Mouse (Mus musculus): ENCODE data around the gene Sf3b1.

The Sf3b1 gene

GRCm38 (mm10) chr1:54979226-54979984 is 47.9 kb downstream of the Sf3b1 start:
- no peak for TF ChIP-seq GATA4 (IDR thresholded peaks at IDR 0.05; ENCODE audit: insufficient replicate concordance, low read length)

- no peak for TF ChIP-seq GATA4 (IDR thresholded peaks at IDR 0.05; ENCODE audit: insufficient replicate concordance, low read length)
Measured at GRCm38 (mm10) chr1:54971687-54972404, 55.4 kb downstream of the Sf3b1 start.

GRCm38 (mm10) chr1:54966858-54967257 is 60.4 kb downstream of the Sf3b1 start:
- TF ChIP-seq GATA4 (IDR thresholded peaks at IDR 0.05; ENCODE audit: insufficient replicate concordance, low read length), result no peak

DNA sequence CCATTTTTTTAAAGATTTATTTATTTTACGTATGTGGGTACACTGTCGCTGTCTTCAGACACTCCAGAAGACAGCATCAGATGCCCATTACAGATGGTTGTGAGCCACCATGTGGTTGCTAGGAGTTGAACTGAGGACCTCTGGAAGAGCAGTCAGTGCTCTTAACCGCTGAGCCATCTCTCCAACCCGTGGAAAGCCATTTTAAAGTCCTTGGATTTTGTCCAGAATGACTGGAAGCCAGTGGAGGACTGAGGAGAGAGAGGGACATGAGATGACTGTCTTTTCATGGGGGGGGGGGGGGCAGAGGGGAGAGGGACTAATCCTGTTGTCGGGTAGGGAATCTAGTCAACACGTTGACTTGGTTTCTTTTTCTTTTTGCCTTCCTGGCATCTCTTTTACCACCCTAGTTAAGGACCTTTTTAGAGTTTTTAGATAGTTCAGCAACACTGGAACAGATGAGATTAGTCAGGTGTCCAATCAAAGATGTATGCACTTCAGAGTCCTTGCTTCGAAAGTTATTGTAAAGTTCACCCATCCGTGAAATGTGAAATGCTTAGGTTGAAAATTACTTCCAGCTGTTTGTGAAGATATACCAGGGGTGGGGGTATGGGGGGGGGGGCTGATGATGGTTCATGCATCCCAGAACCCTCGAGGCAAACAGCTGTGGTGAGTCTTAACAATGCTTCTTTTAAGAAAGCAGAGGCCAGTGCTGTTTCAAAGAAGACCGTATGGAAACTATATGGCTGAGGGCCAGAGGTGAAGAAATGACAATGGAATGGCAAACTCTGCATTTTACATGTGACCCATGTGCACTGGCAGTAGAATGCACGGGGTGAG is 61.9 kb downstream of the Sf3b1 start:
- TF ChIP-seq GATA4 (IDR thresholded peaks at IDR 0.05; ENCODE audit: insufficient replicate concordance, low read length), result no peak

GRCm38 (mm10) chr1:54961724-54962123 is 65.6 kb downstream of the Sf3b1 start:
- TF ChIP-seq GATA4 (IDR thresholded peaks at IDR 0.05; ENCODE audit: insufficient replicate concordance, low read length), result no peak

- TF ChIP-seq GATA4 (IDR thresholded peaks at IDR 0.05; ENCODE audit: insufficient replicate concordance, low read length), result no peak
Measured at GRCm38 (mm10) chr1:54960613-54961165, 66.6 kb downstream of the Sf3b1 start.

DNA sequence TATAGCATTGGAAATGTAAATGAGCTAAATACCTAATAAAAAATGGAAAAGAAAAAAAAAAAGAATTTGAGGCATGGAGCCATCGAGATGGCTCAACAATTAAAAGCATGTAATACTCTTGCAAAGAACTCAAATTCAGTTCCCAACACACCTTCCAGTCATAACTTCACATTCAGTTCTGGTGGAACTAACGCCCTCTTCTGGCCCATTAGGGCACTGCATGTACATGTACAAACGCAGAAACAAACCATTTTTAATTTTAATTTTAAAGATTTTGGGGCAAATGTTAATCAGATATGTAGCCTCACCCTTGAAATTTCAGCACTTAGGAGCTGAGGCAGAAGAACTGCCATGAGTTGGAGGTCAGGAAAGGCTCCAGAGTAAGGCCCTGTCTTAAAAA is 68.8 kb downstream of the Sf3b1 start:
- no peak for TF ChIP-seq GATA4 (IDR thresholded peaks at IDR 0.05; ENCODE audit: insufficient replicate concordance, low read length)

DNA sequence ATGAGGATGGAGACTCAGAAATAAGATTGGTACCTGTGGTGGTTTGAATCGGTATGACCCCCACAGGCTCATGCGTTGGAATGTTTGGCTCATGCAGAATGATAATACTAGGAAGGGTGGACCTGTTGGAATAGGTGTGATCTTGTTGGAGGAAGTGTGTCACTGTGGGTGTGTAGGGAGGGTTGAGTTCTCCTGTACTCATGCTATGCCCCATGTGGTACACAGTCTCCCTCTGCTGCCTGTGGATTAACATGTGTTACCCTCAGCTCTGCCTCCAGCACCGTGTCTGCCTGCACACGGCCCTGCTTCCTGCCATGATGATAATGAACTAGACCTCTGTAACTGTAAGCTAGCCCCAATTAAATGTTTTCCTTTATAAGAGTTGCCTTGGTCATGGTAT is 72.4 kb downstream of the Sf3b1 start:
- no peak for TF ChIP-seq GATA4 (IDR thresholded peaks at IDR 0.05; ENCODE audit: insufficient replicate concordance, low read length)

GRCm38 (mm10) chr1:54944648-54945047 is 82.6 kb downstream of the Sf3b1 start:
- no peak for TF ChIP-seq GATA4 (IDR thresholded peaks at IDR 0.05; ENCODE audit: insufficient replicate concordance, low read length)

DNA sequence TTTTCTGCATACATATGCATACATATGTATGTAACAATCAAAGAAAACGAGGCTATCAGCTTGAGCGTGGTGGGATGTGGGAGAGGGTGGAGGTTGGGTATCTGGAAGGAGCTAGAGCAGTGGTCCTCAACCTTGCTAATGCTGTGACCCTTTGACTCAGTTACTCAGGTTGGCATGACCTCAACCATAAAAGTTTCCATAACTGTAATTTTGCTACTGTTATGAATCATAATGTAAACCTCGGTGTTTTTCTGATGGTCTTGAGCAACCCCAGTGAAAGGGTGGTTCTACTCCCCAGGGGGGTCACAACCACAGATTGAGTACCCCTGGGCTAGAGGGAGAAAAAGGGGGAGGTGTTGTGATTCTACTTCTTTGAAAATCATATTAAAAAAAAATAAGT is 91.8 kb downstream of the Sf3b1 start:
- TF ChIP-seq GATA4 (IDR thresholded peaks at IDR 0.05; ENCODE audit: insufficient replicate concordance, low read length), result no peak

All from liver, adult (tissue).